Mouse (Mus musculus) 416B (cell line): ENCODE measurements around the gene Bglap2.
A peak's percentile ranks its signal among the peaks of the same experiment; 100 is the strongest.

Experiments
- DNase-seq: peaks from one replicate; pipeline ENCODE4 v3.0.0; 2011; ENCODE audit warnings: low read depth

Gene Bglap2

DNA sequence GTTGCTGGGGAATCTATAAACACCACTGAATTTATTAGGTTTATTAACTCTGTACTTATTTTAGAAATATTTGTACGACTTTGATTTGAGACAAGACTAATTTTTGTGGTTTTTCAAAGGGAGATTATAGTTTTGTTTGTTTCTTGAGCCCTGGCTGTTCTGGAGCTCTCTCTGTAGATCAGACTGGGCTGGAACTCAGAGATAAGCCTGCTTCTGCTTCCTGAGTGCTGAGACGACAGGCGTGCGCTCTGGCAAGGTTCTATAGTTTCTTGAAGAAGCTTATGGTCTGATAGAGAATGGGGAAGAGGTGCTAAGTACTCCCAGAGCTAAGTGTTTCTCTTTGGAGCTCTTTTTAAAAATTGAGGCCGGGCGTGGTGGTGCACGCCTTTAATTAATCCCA lies 40.2 kb downstream of the Bglap2 start:
- peak; percentile 82 for DNase-seq

DNA sequence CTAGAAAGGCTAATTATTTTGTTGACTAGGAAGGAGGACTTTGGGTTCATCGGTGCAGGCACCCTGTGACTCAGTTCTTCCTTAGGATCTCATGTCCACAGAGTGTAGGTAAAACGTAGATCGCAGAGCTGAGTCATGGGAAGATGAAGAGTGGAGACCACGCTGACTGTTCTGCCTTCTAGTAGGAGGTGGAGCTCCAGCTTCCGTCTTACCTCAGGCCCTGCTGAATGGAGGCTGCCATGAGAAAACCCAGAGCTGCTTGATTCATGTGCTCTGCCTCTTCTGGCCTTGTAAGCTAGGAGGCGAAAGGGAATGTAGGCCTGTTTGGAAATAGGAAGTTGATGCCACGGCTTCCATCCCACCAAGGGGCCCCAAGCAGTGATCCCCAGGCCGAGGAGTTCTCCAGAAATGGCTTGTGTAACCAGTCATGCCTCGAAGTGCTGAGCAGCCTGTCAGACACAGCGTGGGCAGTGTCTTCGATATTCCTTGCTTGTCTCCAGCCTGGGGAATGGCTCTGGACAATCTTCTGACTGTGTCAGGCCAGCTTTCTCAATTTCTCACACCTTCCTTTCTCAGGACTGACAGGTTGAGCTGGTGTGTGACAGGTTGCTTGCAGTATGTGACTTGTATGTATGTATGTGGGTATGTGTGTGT lies 41.0 kb downstream of the Bglap2 start:
- peak; percentile 93 for DNase-seq

DNA sequence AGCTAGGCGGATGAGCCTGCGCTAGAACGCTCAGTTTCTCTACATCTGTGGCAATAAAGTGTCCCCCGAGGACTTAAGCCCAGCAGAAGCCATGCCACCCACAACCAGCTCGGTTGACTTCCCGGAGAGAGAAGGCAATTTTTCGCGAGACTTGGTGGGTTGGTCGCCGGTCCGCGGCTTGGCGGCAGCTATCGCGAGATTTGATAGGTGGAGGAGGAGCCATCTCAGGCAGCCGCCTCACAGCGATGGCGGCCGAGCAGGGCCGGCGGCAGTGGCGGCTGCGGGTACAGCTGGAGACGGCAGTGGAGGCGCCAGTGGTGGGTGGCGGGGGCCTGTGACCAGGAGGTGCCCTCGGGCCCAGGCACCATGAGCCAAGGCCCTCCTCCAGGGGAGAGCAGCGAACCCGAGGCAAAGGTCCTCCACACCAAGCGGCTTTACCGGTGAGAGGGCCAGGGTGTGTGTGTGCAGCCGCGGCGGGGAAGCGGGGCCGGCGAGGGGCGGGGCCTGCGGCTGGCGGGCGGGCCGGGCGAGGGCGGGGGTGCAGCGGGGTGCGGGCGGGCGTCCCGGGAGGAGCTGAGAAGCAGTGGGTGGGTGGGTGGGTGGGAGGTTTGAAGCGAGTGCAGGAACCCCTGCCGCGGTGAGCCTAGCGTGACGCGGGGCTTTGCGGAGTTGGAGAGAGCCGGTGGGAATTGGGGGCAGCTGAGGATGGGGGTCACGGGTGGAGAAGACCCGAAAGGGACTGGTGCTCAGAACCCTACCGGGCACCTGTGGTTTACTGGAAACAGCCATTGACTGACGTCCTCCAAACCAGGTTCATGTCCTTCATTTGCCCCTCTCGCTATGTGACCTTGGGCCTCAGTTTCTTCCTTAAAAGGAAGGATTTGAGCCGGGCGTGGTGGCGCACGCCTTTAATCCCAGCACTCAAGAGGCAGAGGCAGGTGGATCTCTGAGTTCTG lies 42.2 kb downstream of the Bglap2 start, which contains the start of the genes Tmem79 and Smg5:
TSS of gene Tmem79 (minus strand) at position 91 of the 956 bp plus-strand sequence.
TSS of gene Smg5 (plus strand) at position 203 of the 956 bp plus-strand sequence.
- peak; percentile 98 for DNase-seq

DNA sequence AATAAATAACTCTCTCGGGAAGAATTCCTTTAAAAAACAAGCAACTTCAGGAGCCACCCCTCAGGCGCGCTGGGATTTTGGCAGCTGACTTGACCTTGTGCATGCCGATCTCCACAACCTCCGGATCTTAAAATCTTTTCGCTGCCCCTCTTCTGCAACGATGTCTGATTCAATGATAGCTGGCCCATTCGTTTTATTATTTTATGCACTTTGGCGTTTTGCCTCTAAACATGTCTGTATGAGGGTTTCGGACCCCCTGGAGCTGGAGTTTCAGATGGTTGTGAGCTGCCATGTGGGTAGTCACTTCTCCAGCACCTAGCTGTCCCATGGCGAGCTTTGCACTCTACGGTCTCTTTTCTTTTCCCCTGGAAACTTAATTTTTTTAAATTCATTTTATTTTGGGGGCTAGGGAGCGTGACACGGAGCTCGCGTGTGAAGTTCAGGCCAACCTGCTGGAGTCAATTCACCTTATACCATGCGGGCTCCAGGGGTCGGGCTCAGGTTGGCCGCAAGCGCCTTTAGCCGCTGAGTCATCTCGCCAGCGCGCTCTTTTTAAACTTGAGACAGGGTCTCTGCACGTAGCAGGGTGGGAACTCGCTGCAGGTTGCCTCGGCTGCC lies 43.0 kb downstream of the Bglap2 start:
- no peak for DNase-seq

DNA sequence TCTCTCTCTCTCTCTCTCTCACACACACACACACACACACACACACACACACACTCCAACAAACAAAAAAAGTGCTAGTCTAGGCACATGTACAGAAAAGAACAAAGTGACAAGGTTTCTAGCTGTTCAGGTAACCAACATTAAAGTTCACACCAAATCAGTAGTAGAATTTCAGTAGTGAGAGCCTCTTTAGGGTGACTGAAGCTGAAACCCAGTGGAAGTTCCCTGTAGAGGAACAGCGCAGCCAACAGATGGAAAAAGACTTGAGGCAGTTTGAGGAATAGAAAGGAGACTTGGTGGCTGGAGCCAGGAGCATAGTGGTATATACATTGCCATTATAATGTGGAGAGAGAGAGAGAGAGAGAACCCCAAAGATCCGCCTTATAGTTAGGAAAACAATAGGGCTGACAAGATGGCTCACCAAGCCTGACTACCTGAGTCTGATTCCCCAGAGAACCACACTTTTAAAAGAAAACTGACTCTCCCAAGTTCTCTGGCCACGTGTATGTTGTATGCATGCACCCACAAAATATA lies 43.5 kb downstream of the Bglap2 start:
- peak; percentile 64 for DNase-seq

DNA sequence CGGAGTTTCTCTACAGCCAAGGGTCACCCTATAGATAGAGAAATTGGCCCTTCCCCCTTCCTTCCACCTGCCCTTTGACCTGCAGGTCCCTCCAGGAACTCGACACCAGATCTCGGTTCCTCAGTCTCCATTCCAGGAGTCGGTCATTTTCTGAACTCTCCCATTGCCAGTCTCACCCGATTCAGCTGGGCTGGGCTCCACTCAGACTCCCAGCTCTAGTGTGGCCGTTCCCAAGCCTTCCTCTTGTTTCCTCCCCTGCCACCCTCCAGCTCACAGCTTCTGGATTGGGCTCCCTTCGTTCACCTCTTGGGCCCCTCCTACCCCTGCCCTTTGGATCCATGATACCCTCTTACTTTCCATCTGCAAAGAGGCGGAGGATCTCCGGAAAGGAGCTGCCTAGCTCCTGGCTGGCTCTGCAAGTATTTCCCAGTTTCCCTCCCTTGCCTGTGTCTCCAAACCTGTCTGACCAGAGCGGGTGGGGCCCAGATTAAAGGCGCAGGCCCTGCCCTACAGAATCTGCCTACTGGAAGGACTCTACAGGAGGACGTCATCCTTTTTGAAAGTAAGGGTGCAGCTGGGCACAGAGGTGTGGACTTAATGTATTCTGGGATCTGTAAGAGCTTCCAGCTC lies 44.4 kb downstream of the Bglap2 start:
- DNase-seq = no peak

DNA sequence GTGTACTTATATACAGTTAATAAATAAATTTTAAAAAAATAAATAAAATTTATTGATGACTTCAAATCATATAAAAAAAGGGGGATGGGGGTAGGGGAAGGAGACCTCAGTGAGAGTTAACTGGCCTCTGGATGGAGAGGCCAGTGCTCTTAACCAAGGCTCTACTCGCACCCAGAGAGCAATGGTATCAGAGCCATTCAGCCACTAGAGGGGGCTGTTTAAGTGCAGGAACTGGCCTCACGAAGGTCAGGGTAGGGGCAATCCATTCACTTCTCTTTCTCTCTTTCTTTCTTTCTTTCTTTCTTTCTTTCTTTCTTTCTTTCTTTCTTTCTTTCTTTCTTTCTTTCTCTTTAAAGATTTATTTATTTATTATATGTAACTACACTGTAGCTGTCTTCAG lies 47.2 kb downstream of the Bglap2 start:
- DNase-seq = peak; percentile 75

DNA sequence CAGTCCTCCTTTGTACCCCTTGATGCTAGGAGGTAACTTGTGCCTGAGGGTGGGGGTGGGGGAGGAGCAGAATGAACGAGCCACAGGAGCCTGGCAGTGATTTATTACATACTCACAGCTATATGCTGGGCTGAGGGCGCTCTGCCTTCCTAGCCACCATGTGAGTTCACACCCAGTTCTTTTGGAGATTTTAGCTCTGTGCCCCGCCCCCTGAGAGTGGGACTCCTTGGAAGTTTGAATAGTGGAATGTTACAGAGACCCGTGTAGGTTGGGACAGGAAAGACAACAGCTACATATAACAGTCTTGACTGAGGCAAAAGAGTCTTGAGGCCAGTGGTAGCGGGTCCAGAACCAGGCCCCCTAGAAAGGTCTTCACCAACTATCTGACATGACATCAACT lies 49.5 kb downstream of the Bglap2 start:
- DNase-seq = no peak
